Mouse (Mus musculus): ENCODE data around the gene Rps10. TPM values are rescaled to one million over a fixed set of nuclear protein-coding genes. Genes with fewer than 3 reads are reported as not detected.

The Rps10 gene
- total RNA-seq, 2 experiments from 2014 or later = 440 to 648 TPM

DNA sequence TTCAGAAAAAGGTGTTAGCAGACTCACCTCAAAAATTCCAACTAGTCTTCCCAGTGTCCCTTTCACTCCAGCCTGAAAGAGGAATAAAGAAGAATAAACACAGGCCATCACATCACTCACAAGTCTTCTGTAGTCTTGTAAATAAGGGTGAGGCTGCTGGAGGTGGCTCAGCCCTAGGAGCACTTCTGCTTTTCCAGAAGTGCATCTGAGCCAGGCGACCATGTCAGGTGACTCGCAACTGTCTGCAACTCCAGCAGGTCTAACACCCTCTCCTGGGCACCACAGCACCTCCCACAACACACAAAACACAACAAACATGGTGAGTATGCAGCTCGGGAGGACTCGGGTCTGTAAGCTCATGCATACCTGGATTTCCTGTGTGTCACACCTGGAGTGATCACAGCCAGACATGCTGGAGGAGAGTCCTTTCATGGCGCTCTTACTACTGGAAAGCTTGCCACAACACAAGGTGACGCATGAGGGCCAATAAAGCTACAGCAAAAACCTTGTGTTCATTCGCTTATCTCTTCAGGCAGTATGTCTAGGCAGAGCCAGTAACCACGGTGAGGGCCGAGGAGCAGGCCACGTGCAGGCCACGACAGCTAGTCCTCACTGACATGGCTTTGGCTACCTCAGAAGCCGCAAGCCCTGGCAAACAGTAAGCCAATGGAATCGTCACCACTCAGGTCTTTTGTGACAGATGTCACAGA lies 53.1 kb downstream of the Rps10 start:
- peak; percentile 21; the same call in 1 of the 2 replicates for ATAC-seq (replicated peaks; ENCODE audit: low FRiP score, poor library complexity, severe bottlenecking)

Other genes starting within 250 kb of the Rps10 start
- gene Grm4, start 115.3 kb downstream of the Rps10 start, total RNA-seq (2015; ENCODE audit: low replicate concordance) = not detected in 2 replicates
- not detected in 2 replicates for gene Grm4, start 115.3 kb downstream of the Rps10 start, total RNA-seq (2017; ENCODE audit: low replicate concordance)
- 40.7 and 57.7 TPM in 2 replicates for gene Hmga1, start 80.2 kb downstream of the Rps10 start, total RNA-seq (2015; ENCODE audit: low replicate concordance)
- 21.2 and 30.6 TPM in 2 replicates for gene Hmga1, start 80.2 kb downstream of the Rps10 start, total RNA-seq (2017; ENCODE audit: low replicate concordance)
- 2.9 and 6.8 TPM in 2 replicates for gene AI413582, start 70.9 kb downstream of the Rps10 start, total RNA-seq (2015; ENCODE audit: low replicate concordance)
- 3.1 and 14.1 TPM in 2 replicates for gene AI413582, start 70.9 kb downstream of the Rps10 start, total RNA-seq (2017; ENCODE audit: low replicate concordance)
- gene Nudt3, start 13.2 kb downstream of the Rps10 start, total RNA-seq (2015; ENCODE audit: low replicate concordance) = 11.3 and 21.6 TPM in 2 replicates
- 20.7 and 43.1 TPM in 2 replicates for gene Nudt3, start 13.2 kb downstream of the Rps10 start, total RNA-seq (2017; ENCODE audit: low replicate concordance)
- not detected in 2 replicates for gene RPS10-NUDT3, start 1.4 kb downstream of the Rps10 start, total RNA-seq (2015; ENCODE audit: low replicate concordance)
- 12.3 TPM in 1 of 2 replicates, not detected in the other for gene RPS10-NUDT3, start 1.4 kb downstream of the Rps10 start, total RNA-seq (2017; ENCODE audit: low replicate concordance)
- gene Pacsin1, start 18.8 kb upstream of the Rps10 start, total RNA-seq (2015; ENCODE audit: low replicate concordance) = not detected in 2 replicates
- not detected in 2 replicates for gene Pacsin1, start 18.8 kb upstream of the Rps10 start, total RNA-seq (2017; ENCODE audit: low replicate concordance)
- gene Spdef, start 92.3 kb upstream of the Rps10 start, total RNA-seq (2015; ENCODE audit: low replicate concordance) = not detected in 2 replicates
- not detected in 2 replicates for gene Spdef, start 92.3 kb upstream of the Rps10 start, total RNA-seq (2017; ENCODE audit: low replicate concordance)
- 66.7 and 69.2 TPM in 2 replicates for gene D17Wsu92e, start 184.0 kb upstream of the Rps10 start, total RNA-seq (2015; ENCODE audit: low replicate concordance)
- 124 and 152 TPM in 2 replicates for gene D17Wsu92e, start 184.0 kb upstream of the Rps10 start, total RNA-seq (2017; ENCODE audit: low replicate concordance)
- gene Snrpc, start 201.5 kb upstream of the Rps10 start, total RNA-seq (2015; ENCODE audit: low replicate concordance) = 69.2 and 80.1 TPM in 2 replicates
- gene Snrpc, start 201.5 kb upstream of the Rps10 start, total RNA-seq (2017; ENCODE audit: low replicate concordance) = 29.2 and 44.5 TPM in 2 replicates
- 2.9 and 11.2 TPM in 2 replicates for gene Uhrf1bp1, start 219.8 kb upstream of the Rps10 start, total RNA-seq (2015; ENCODE audit: low replicate concordance)
- gene Uhrf1bp1, start 219.8 kb upstream of the Rps10 start, total RNA-seq (2017; ENCODE audit: low replicate concordance) = 4.2 and 6.0 TPM in 2 replicates

Measured in erythroid progenitor cell, adult 5-6 weeks (primary cell).